Comparison of ENCODE assay signal across 15 mouse cellular contexts in genomic region chr4:154750440-154751107, GRCm38 (mm10).
"Had no signal": no experiment of that assay in that cellular context is flagged by ENCODE, and none has a peak within 500 bp of the region (broad histone marks: within the 10 kb centered on the region; RNA-seq: fewer than 3 reads in every experiment).

No protein-coding gene starts in this region.

- H3K4me2 ChIP-seq: liver, embryonic 15.5 days; lung, embryonic 14.5 days; midbrain, embryonic 12.5 days had no signal

- DNase-seq: kidney, adult 9 months; kidney, postnatal 36 days; layer of hippocampus, adult 9-11 months; layer of hippocampus, postnatal 36 days; lung, embryonic 14.5 days; lung, postnatal 10 days; right cerebral cortex, postnatal 25 days; thymus, postnatal 4 days had no signal

- H3K36me3 ChIP-seq: liver, embryonic 15.5 days; midbrain, embryonic 12.5 days had no signal

- H3K4me3 ChIP-seq: liver, embryonic 15.5 days; megakaryocyte, embryonic 14.5 days; midbrain, embryonic 12.5 days had no signal

- H3K9me3 ChIP-seq: liver, embryonic 15.5 days; megakaryocyte, embryonic 14.5 days; midbrain, embryonic 12.5 days had no signal

- H3K27ac ChIP-seq: kidney, postnatal 0 days; liver, embryonic 15.5 days; macrophage; midbrain, embryonic 12.5 days; stomach, postnatal 0 days had no signal

- H3K4me1 ChIP-seq: liver, embryonic 15.5 days had no signal

- ATAC-seq: midbrain, embryonic 16.5 days had no signal

- H3K27me3 ChIP-seq: liver, embryonic 15.5 days had no signal

- H3K9ac ChIP-seq: liver, embryonic 15.5 days; lung, embryonic 14.5 days; midbrain, embryonic 12.5 days had no signal
